In genomic region chr17:51832421-51832875, GRCm38 (mm10) we compare ENCODE assay signal across 8 mouse cellular contexts. TPM values are rescaled to one million over a fixed set of nuclear protein-coding genes. Genes with fewer than 3 reads are reported as not detected.
DNase-seq lines count a peak whose midpoint lies in the region; ATAC-seq and TF ChIP-seq lines count a peak whose summit lies in the region.

No protein-coding gene starts in this region.

- H3K4me1 ChIP-seq in kidney, adult 2 months (ENCODE audit: control insufficient read depth, insufficient read depth, low read length) = no peaks in the 10 kb centered on the region
- peaks cover 0 to 12% of the 10 kb centered on the region in 2 experiments; a peak in 2 of 4 replicates for H3K4me1 ChIP-seq in heart, embryonic 14.5 days (ENCODE audit: control insufficient read depth in 2 of 2, insufficient read depth in 2 of 2, low read length in 2 of 2)
- peaks cover 25% of the 10 kb centered on the region for H3K4me1 ChIP-seq in limb, embryonic 10.5 days
- peaks cover 24% of the 10 kb centered on the region for H3K4me1 ChIP-seq in midbrain, embryonic 10.5 days

- peak overlapping the region; percentile 100 for H3K4me2 ChIP-seq in heart, embryonic 14.5 days (ENCODE audit: low read length)

- peak overlapping the region; percentile 71 for H3K4me3 ChIP-seq in kidney, adult 2 months (ENCODE audit: insufficient read depth, low read depth, low read length)
- H3K4me3 ChIP-seq in heart, embryonic 14.5 days (ENCODE audit: control insufficient read depth in 1 of 2, insufficient read depth in 1 of 2, low read depth in 1 of 2, low read length in 2 of 2) = peak overlapping the region; percentile 73 to 76
- H3K4me3 ChIP-seq in limb, embryonic 10.5 days = peak overlapping the region; percentile 68
- H3K4me3 ChIP-seq in midbrain, embryonic 10.5 days = peak overlapping the region; percentile 78

- DNase-seq in kidney, adult 2 months = peak; percentile 22
- no peak for DNase-seq in kidney, adult 11 months
- DNase-seq in adrenal gland, postnatal 25 days = peak; percentile 43
- no peak for DNase-seq in limb, embryonic 10.5 days (ENCODE audit: low spot score)
- DNase-seq in midbrain, embryonic 10.5 days (ENCODE audit: low spot score) = no peak
- peak; percentile 33 to 45 for DNase-seq in spleen, postnatal 14 days (ENCODE audit: low spot score in 2 of 2)
- no peak for DNase-seq in gastrocnemius, adult 18-20 months (ENCODE audit: low spot score)

- no peaks in the 10 kb centered on the region for H3K36me3 ChIP-seq in kidney, adult 2 months (ENCODE audit: control insufficient read depth, insufficient read depth, low read length)
- H3K36me3 ChIP-seq in heart, embryonic 14.5 days (ENCODE audit: control insufficient read depth, insufficient read depth, low read length) = no peaks in the 10 kb centered on the region
- H3K36me3 ChIP-seq in limb, embryonic 10.5 days = no peaks in the 10 kb centered on the region
- H3K36me3 ChIP-seq in midbrain, embryonic 10.5 days = no peaks in the 10 kb centered on the region

- peak overlapping the region; percentile 75 for H3K9ac ChIP-seq in heart, embryonic 14.5 days (ENCODE audit: low read length)

- H3K27ac ChIP-seq in kidney, adult 2 months (ENCODE audit: insufficient read depth, low read depth, low read length) = no peak overlapping the region
- H3K27ac ChIP-seq in heart, embryonic 14.5 days (replicated peaks in 1 of 2; ENCODE audit: control insufficient read depth in 1 of 2, insufficient read depth in 1 of 2, low read depth in 2 of 2, low read length in 2 of 2) = no peak overlapping the region
- peak overlapping the region; percentile 80 for H3K27ac ChIP-seq in limb, embryonic 10.5 days
- peak overlapping the region; percentile 85 for H3K27ac ChIP-seq in midbrain, embryonic 10.5 days (replicated peaks)

- no peak for TF ChIP-seq CTCF in kidney, adult 2 months (conservative IDR thresholded peaks at IDR 0.05; ENCODE audit: insufficient read depth, insufficient read length, low read depth, low read length)

- TF ChIP-seq POLR2A in kidney, adult 2 months (IDR thresholded peaks at IDR 0.05; ENCODE audit: low read depth, low read length) = no peak

- H3K9me3 ChIP-seq in heart, embryonic 14.5 days (ENCODE audit: control insufficient read depth, low read length) = no peaks in the 10 kb centered on the region
- no peaks in the 10 kb centered on the region for H3K9me3 ChIP-seq in limb, embryonic 10.5 days (replicated peaks)
- H3K9me3 ChIP-seq in midbrain, embryonic 10.5 days (replicated peaks) = no peaks in the 10 kb centered on the region

- H3K27me3 ChIP-seq in kidney, adult 2 months (replicated peaks; ENCODE audit: control insufficient read depth, insufficient read depth, low read length) = peaks cover 12% of the 10 kb centered on the region
- H3K27me3 ChIP-seq in heart, embryonic 14.5 days (ENCODE audit: control insufficient read depth, insufficient read depth, low read length) = peaks cover 64% of the 10 kb centered on the region
- peaks cover 90% of the 10 kb centered on the region for H3K27me3 ChIP-seq in limb, embryonic 10.5 days (ENCODE audit: low read depth, poor library complexity, severe bottlenecking)
- H3K27me3 ChIP-seq in midbrain, embryonic 10.5 days (ENCODE audit: low read depth, poor library complexity, severe bottlenecking) = peaks cover 77% of the 10 kb centered on the region

- 1% methylated on average over 45 of the region's 66 CpGs for WGBS in kidney, adult 2 months
- WGBS in heart, embryonic 14.5 days = 1% methylated on average over 46 of the region's 66 CpGs
- WGBS in limb, embryonic 10.5 days = 0% methylated on average over 60 of the region's 66 CpGs
- under 1% methylated on average over 24 of the region's 66 CpGs for WGBS in midbrain, embryonic 10.5 days

- ATAC-seq in heart, embryonic 14.5 days (ENCODE audit: insufficient number of reproducible peaks, insufficient read depth, low FRiP score, low read depth) = peak; percentile 62; the same call in 1 of the 2 replicates

RNA-seq across cellular contexts. Expression of gene Satb1, which starts 0.6 kb away (rescaled TPM):
- 1.8 and 4.3 TPM in 2 replicates for polyA plus RNA-seq in kidney, adult 2 months (2012; rRNA removed)
- total RNA-seq in adrenal gland, postnatal 25 days (2021) = 24.1 and 27.1 TPM in 2 replicates
- polyA plus RNA-seq in heart, embryonic 14.5 days (2014; fragmentation: Nextera tagmentation; extraction: Ambion mirVana) = 11.7 and 12.2 TPM in 2 replicates
- 9.4 and 11.0 TPM in 2 replicates for polyA plus RNA-seq in limb, embryonic 10.5 days (2016; fragmentation: Nextera tagmentation; extraction: Ambion mirVana)
- 21.6 and 23.1 TPM in 2 replicates for polyA plus RNA-seq in midbrain, embryonic 10.5 days (2016; fragmentation: Nextera tagmentation; extraction: Ambion mirVana)
- total RNA-seq in gastrocnemius, adult 18-20 months (2021) = 10 to 100 TPM; 80.1 to 80.2 TPM

Comparison
In these comparisons a context has a peak if more than half of its experiments do, and no peak if none do; other contexts are left out.
1. DNase-seq: peak in kidney, adult 2 months (single experiment), adrenal gland, postnatal 25 days (single experiment) and spleen, postnatal 14 days (2 of 2); none in kidney, adult 11 months (single experiment), limb, embryonic 10.5 days (single experiment), midbrain, embryonic 10.5 days (single experiment) and gastrocnemius, adult 18-20 months (single experiment).
2. H3K27ac ChIP-seq: peak in limb, embryonic 10.5 days (single experiment) and midbrain, embryonic 10.5 days (single experiment); none in kidney, adult 2 months (single experiment) and heart, embryonic 14.5 days (0 of 2).
3. Peak in every context shown above with its lines, with median percentiles within 50 percentile points of each other: H3K4me3 ChIP-seq.